Mouse (Mus musculus): ENCODE data around the gene Coq10b. TPM values are rescaled to one million over a fixed set of nuclear protein-coding genes. Genes with fewer than 3 reads are reported as not detected.
A peak's percentile ranks its signal among the peaks of the same experiment; 100 is the strongest.
"Not testable (repeated sequence)": the region's sequence is repeated elsewhere in the genome, so short reads cannot be mapped to it uniquely, and the experiment has no call there.

The Coq10b gene
- polyA plus RNA-seq, 1 experiment from 2014 or later = 30.1 TPM

- peaks cover 25% of the 10 kb centered on the region for H3K36me3 ChIP-seq
- no peak overlapping the region for H3K27ac ChIP-seq (replicated peaks)
- H3K9ac ChIP-seq (replicated peaks) = no peak overlapping the region
- ATAC-seq (ENCODE audit: low FRiP score, low read depth) = no peak
- no peaks in the 10 kb centered on the region for H3K4me1 ChIP-seq
- WGBS = 91% methylated on average over 4 of the region's 4 CpGs
- H3K27me3 ChIP-seq = no peaks in the 10 kb centered on the region
- H3K4me2 ChIP-seq (replicated peaks) = no peak overlapping the region
- H3K9me3 ChIP-seq = no peaks in the 10 kb centered on the region
- H3K4me3 ChIP-seq = no peak overlapping the region
These were observed 9.2 kb downstream of the Coq10b start for GRCm38 (mm10) chr1:55061772-55062171.

- peaks cover 48% of the 10 kb centered on the region for H3K36me3 ChIP-seq
- not testable (repeated sequence) for H3K4me3 ChIP-seq; H3K9me3 ChIP-seq; H3K9ac ChIP-seq (replicated peaks); H3K4me1 ChIP-seq; ATAC-seq (ENCODE audit: low FRiP score, low read depth); H3K4me2 ChIP-seq (replicated peaks); H3K27me3 ChIP-seq; H3K27ac ChIP-seq (replicated peaks)
These were observed 19.8 kb downstream of the Coq10b start for GRCm38 (mm10) chr1:55072328-55072727.

- 80% methylated on average over 2 of the region's 2 CpGs for WGBS
- Histone ChIP-seq H3K36me3 (peaks cover 56% of the 10 kb centered on the region), H3K27ac (replicated peaks) (no peak overlapping the region), H3K4me3 (no peak overlapping the region), H3K4me1 (no peaks in the 10 kb centered on the region), H3K27me3 (no peaks in the 10 kb centered on the region), H3K4me2 (replicated peaks) (no peak overlapping the region), H3K9ac (replicated peaks) (no peak overlapping the region), H3K9me3 (no peaks in the 10 kb centered on the region)
- ATAC-seq (ENCODE audit: low FRiP score, low read depth) = no peak
These were observed 22.2 kb downstream of the Coq10b start for GRCm38 (mm10) chr1:55074757-55075156.

- ATAC-seq (ENCODE audit: low FRiP score, low read depth) = no peak
- WGBS = 78% methylated on average over 5 of the region's 5 CpGs
- peaks cover 61% of the 10 kb centered on the region for H3K36me3 ChIP-seq
These were observed 23.3 kb downstream of the Coq10b start for GRCm38 (mm10) chr1:55075652-55076394.

GRCm38 (mm10) chr1:55076395-55076743, 23.8 kb downstream of the Coq10b start:
- H3K36me3 ChIP-seq = peaks cover 61% of the 10 kb centered on the region
- H3K4me2 ChIP-seq (replicated peaks) = no peak overlapping the region
- H3K9ac ChIP-seq (replicated peaks) = no peak overlapping the region
- no peak overlapping the region for H3K4me3 ChIP-seq
- ATAC-seq (ENCODE audit: low FRiP score, low read depth) = no peak
- no peaks in the 10 kb centered on the region for H3K9me3 ChIP-seq
- no peak overlapping the region for H3K27ac ChIP-seq (replicated peaks)
- H3K27me3 ChIP-seq = no peaks in the 10 kb centered on the region
- no peaks in the 10 kb centered on the region for H3K4me1 ChIP-seq

More at GRCm38 (mm10) chr1:55075652-55076394, 23.3 kb downstream of the Coq10b start:
- Histone ChIP-seq H3K27ac (replicated peaks) (no peak overlapping the region), H3K27me3 (no peaks in the 10 kb centered on the region), H3K9me3 (no peaks in the 10 kb centered on the region), H3K9ac (replicated peaks) (no peak overlapping the region), H3K4me1 (no peaks in the 10 kb centered on the region), H3K4me3 (no peak overlapping the region), H3K4me2 (replicated peaks) (no peak overlapping the region)

GRCm38 (mm10) chr1:55076849-55077516, 24.4 kb downstream of the Coq10b start:
- H3K4me3 ChIP-seq = no peak overlapping the region
- WGBS = 77% methylated on average over 2 of the region's 2 CpGs
- H3K27me3 ChIP-seq = no peaks in the 10 kb centered on the region
- no peak overlapping the region for H3K4me2 ChIP-seq (replicated peaks)
- H3K4me1 ChIP-seq = no peaks in the 10 kb centered on the region
- no peak overlapping the region for H3K27ac ChIP-seq (replicated peaks)
- H3K9ac ChIP-seq (replicated peaks) = no peak overlapping the region
- no peaks in the 10 kb centered on the region for H3K9me3 ChIP-seq
- H3K36me3 ChIP-seq = peaks cover 61% of the 10 kb centered on the region
- ATAC-seq (ENCODE audit: low FRiP score, low read depth) = peak; percentile 6; the same call in 1 of the 2 replicates

GRCm38 (mm10) chr1:55079677-55080076, 27.1 kb downstream of the Coq10b start:
- WGBS = 98% methylated on average over 4 of the region's 4 CpGs
- no peak overlapping the region for H3K9ac ChIP-seq (replicated peaks)
- no peak overlapping the region for H3K27ac ChIP-seq (replicated peaks)
- H3K4me3 ChIP-seq = no peak overlapping the region
- H3K4me1 ChIP-seq = peaks cover 4% of the 10 kb centered on the region; the same call in 1 of the 2 replicates
- ATAC-seq (ENCODE audit: low FRiP score, low read depth) = no peak
- peaks cover 77% of the 10 kb centered on the region for H3K36me3 ChIP-seq
- H3K4me2 ChIP-seq (replicated peaks) = no peak overlapping the region
- H3K9me3 ChIP-seq = 0 out of 2 replicates have a peak, but pooled peaks cover 4% of the 10 kb centered on the region
- H3K27me3 ChIP-seq = no peaks in the 10 kb centered on the region

GRCm38 (mm10) chr1:55082106-55082505, 29.5 kb downstream of the Coq10b start:
- Histone ChIP-seq H3K27me3 (no peaks in the 10 kb centered on the region), H3K9ac (replicated peaks) (no peak overlapping the region), H3K36me3 (peaks cover 69% of the 10 kb centered on the region), H3K9me3 (0 out of 2 replicates have a peak, but pooled peaks cover 4% of the 10 kb centered on the region), H3K4me2 (replicated peaks) (no peak overlapping the region), H3K4me1 (peaks cover 23% of the 10 kb centered on the region), H3K4me3 (no peak overlapping the region), H3K27ac (replicated peaks) (no peak overlapping the region)
- 88% methylated on average over 1 of the region's 1 CpGs for WGBS
- ATAC-seq (ENCODE audit: low FRiP score, low read depth) = no peak

- Histone ChIP-seq H3K4me1 (peaks cover 37% of the 10 kb centered on the region), H3K36me3 (peaks cover 39% of the 10 kb centered on the region), H3K9ac (replicated peaks) (peak overlapping the region; percentile 37; the same call in 1 of the 2 replicates), H3K27ac (replicated peaks) (no peak overlapping the region), H3K4me2 (replicated peaks) (peak overlapping the region; percentile 91), H3K9me3 (0 out of 2 replicates have a peak, but pooled peaks cover 4% of the 10 kb centered on the region), H3K27me3 (no peaks in the 10 kb centered on the region), H3K4me3 (peak overlapping the region; percentile 86; the same call in 1 of the 2 replicates)
- no peak for ATAC-seq (ENCODE audit: low FRiP score, low read depth)
- WGBS = 53% methylated on average over 7 of the region's 7 CpGs
These were observed 33.3 kb downstream of the Coq10b start for GRCm38 (mm10) chr1:55085781-55086366.

- Histone ChIP-seq H3K36me3 (peaks cover 36% of the 10 kb centered on the region), H3K9ac (replicated peaks) (peak overlapping the region; percentile 92), H3K27me3 (no peaks in the 10 kb centered on the region), H3K9me3 (0 out of 2 replicates have a peak, but pooled peaks cover 4% of the 10 kb centered on the region), H3K4me2 (replicated peaks) (peak overlapping the region; percentile 91), H3K4me3 (peak overlapping the region; percentile 86), H3K4me1 (peaks cover 37% of the 10 kb centered on the region), H3K27ac (replicated peaks) (peak overlapping the region; percentile 94)
- under 1% methylated on average over 13 of the region's 13 CpGs for WGBS
- ATAC-seq (ENCODE audit: low FRiP score, low read depth) = no peak
These were observed 34.4 kb downstream of the Coq10b start for GRCm38 (mm10) chr1:55086868-55087400.

- Histone ChIP-seq H3K9ac (replicated peaks) (peak overlapping the region; percentile 92), H3K27me3 (no peaks in the 10 kb centered on the region), H3K9me3 (0 out of 2 replicates have a peak, but pooled peaks cover 3% of the 10 kb centered on the region), H3K4me1 (peaks cover 37% of the 10 kb centered on the region), H3K27ac (replicated peaks) (peak overlapping the region; percentile 94), H3K4me3 (peak overlapping the region; percentile 86), H3K36me3 (peaks cover 36% of the 10 kb centered on the region), H3K4me2 (replicated peaks) (peak overlapping the region; percentile 91)
- ATAC-seq (ENCODE audit: low FRiP score, low read depth) = peak; percentile 82
- 0% methylated on average over 42 of the region's 57 CpGs for WGBS
These were observed 34.9 kb downstream of the Coq10b start for GRCm38 (mm10) chr1:55087401-55087904.
